Mouse (Mus musculus) embryonic facial prominence, embryonic 10.5 days (tissue): ENCODE measurements around the gene Slc7a7. TPM values are rescaled to one million over a fixed set of nuclear protein-coding genes. Genes with fewer than 3 reads are reported as not detected.
A peak's percentile ranks its signal among the peaks of the same experiment; 100 is the strongest.
"Not testable (repeated sequence)": the region's sequence is repeated elsewhere in the genome, so short reads cannot be mapped to it uniquely, and the experiment has no call there.

Source experiments
- DNase-seq: peaks from one replicate; pipeline ENCODE4 v3.0.0-alpha.2; 2017; ENCODE audit warnings: low spot score
- H3K27ac ChIP-seq: fragments of 300-500 bp; sonication (generic); replicated peaks from 2 replicates; pipeline ENCODE4 v1.5.1; 2016; ENCODE audit warnings: mild to moderate bottlenecking
- H3K27me3 ChIP-seq: fragments of 300-500 bp; sonication (generic); replicated peaks from 2 replicates; pipeline ENCODE4 v1.6.1; 2016; ENCODE audit warnings: low read depth, mild to moderate bottlenecking; ENCODE audit not compliant: poor library complexity, severe bottlenecking
- H3K36me3 ChIP-seq: fragments of 300-500 bp; sonication (generic); replicated peaks from 2 replicates; pipeline ENCODE4 v1.6.1; 2016; ENCODE audit warnings: mild to moderate bottlenecking, moderate library complexity
- H3K4me1 ChIP-seq: fragments of 300-500 bp; sonication (generic); 2 replicates; pipeline ENCODE4 v1.6.1; 2016
- H3K4me3 ChIP-seq: fragments of 300-500 bp; sonication (generic); 2 replicates; pipeline ENCODE4 v1.5.1; 2016; ENCODE audit warnings: mild to moderate bottlenecking, moderate library complexity
- H3K9me3 ChIP-seq: fragments of 300-500 bp; sonication (generic); 2 replicates; pipeline ENCODE4 v1.6.1; 2016; ENCODE audit warnings: mild to moderate bottlenecking
- WGBS: fragments of 180-500 bp; shearing (Covaris S2); methylation state at CpG from one replicate; pipeline ENCODE4 v1.1.7; 2016; 5-methylcytosine and 5-hydroxymethylcytosine counted together
- polyA plus RNA-seq: library from polyadenylated mRNA; unstranded; fragments of >200 nt; fragmentation: Nextera tagmentation; extraction: Ambion mirVana; gene quantifications from 2 replicates; pipeline ENCODE4 v1.2.1, GENCODE M21; 2016

Gene Slc7a7
- polyA plus RNA-seq, 1 experiment from 2014 or later, result 3.6 TPM

DNA sequence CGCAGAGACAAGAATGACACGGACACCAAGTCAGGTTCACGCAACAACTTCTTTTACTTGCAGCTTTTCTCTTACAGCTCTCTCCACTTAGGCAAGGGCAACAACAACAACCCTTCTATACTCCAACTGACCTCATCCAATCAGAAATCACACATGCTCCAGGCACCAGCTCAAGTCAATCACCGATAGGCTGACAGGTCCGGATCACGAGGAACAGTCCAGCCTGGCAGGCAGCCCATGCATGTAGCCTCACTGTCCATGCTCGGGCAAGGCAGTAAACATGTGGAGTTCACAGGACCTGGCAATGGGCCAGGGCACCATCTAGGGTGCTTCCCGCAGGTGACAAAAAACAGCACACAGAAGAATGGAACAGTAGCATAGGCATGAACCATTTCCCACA, 65.3 kb downstream of the Slc7a7 start:
- H3K9me3 ChIP-seq, result peaks cover 7% of the 10 kb centered on the region
- H3K4me3 ChIP-seq, result no peak overlapping the region
- no peaks in the 10 kb centered on the region for H3K27me3 ChIP-seq
- no peaks in the 10 kb centered on the region for H3K36me3 ChIP-seq
- WGBS, result 91% methylated on average over 8 of the region's 8 CpGs
- H3K27ac ChIP-seq, result no peak overlapping the region
- H3K4me1 ChIP-seq, result no peaks in the 10 kb centered on the region
- DNase-seq, result no peak

DNA sequence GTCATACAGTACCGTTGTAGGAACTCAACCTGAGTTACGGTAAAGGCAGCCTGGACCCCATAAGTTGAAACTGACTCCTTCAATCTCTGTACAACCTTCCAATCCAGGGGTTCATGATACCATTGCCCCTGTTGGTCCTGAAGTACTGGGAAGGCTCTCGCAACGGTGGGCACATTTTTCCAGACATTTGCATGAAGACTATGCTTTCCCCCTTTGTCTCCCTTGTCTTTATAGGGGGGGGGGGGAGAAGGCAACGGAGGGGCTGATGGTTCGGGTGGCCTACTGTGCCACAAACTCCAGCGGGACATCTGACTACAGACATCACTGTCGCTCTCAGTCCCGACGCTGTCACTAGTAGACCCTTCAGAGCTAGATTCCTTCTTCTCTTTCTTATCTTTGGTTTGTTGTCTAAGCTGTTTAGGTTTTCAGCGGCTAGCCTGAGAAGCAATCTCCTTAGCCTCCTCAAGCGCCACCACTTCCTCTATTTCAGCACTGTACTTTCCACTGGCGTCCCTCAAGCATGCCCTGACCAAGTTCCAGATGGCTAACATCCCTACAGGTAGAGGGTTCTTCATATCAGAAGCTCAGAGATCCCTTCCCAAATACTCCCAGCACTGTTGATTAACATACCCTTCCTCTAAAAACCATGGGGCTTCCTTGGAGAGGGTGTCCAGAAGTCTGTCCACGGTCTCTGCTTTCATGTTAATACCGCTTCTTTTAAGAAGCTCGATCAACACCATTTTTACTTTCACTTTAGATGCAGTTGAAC, 66.6 kb downstream of the Slc7a7 start:
- H3K9me3 ChIP-seq, H3K27me3 ChIP-seq, H3K4me3 ChIP-seq, H3K4me1 ChIP-seq, H3K36me3 ChIP-seq, DNase-seq, H3K27ac ChIP-seq: not testable (repeated sequence)
- 91% methylated on average over 16 of the region's 16 CpGs for WGBS

DNA sequence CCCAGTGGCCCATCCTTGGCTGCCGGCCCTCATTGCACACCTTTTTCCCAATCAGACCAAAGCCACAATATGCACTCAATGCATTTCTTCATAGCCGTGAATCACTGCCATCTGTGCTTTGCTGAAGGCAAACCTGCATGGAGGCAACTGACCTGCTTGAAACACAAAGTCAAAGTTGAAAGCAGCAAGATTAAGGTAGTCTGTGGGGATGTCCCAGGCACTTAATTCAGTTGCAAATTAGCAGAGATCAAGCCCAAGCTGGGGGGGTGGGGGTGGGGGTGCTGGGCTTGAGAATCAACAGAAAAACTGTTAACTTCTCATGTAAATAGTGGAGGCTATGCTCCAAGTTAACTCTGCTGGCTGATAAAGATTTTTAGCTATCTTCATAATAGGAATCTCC, 75.8 kb downstream of the Slc7a7 start:
- H3K36me3 ChIP-seq, H3K27me3 ChIP-seq, H3K9me3 ChIP-seq, H3K4me3 ChIP-seq, H3K4me1 ChIP-seq, H3K27ac ChIP-seq, DNase-seq: not testable (repeated sequence)
- 40% methylated on average over 2 of the region's 2 CpGs for WGBS

DNA sequence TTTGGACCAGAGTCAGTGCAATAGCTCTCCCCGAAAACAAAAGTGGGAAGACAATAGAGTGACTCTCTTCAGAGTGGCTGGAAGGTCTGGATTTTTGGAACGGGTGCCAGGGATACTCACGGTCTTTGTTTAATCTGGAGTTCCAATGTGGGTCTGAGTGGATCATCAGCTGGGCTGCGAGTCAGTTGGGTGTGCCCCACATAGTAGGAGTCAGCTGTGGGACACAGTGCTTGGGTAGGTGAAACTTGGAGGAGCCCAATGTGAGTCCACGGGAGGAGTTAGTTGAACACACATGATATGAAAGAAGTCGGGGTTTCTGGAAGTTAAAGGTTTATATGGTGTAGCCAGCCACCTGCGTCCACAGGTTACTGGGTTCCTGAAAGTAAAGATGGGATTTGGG, 76.7 kb downstream of the Slc7a7 start:
- Histone ChIP-seq H3K4me1 (no peaks in the 10 kb centered on the region; the same call in 1 of the 2 replicates), H3K27ac (no peak overlapping the region), H3K36me3 (no peaks in the 10 kb centered on the region), H3K9me3 (peaks cover 3% of the 10 kb centered on the region; the same call in 1 of the 2 replicates), H3K4me3 (no peak overlapping the region), H3K27me3 (no peaks in the 10 kb centered on the region)
- no peak for DNase-seq
- 61% methylated on average over 7 of the region's 7 CpGs for WGBS

DNA sequence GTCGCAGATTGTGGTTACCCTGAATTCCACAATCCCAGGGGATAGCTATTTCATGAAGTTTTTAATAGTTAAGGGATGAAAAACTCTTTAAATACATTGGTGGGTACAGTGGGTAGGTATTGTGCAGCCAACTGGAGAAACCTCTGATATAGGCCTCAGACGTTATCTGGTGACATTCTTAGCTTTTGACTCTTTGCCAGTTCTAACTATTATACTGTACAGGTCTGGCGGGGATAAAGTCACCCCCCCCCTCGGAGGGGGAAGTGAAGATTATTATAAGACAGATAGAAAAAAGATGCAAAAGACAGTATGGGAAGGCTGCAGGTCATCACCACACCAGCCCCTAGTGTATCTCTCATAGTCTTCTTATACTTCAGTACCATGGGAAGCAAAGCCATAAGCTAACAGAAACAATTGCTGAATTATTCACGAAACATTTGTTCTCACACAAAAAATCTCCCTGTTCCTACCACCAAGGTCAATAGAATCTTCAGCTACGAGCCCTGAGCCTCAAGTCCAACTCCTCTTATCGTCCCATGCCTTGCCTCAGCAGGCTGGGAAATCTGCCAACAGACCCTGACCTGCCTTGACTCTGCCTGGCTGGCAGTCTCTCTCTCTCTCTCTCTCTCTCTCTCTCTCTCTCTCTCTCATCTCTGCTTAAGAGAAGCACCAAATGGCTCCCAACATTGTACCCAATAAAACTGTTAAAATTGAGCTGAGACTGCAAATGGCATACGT, 84.0 kb downstream of the Slc7a7 start:
- Histone ChIP-seq H3K27me3 (no peaks in the 10 kb centered on the region), H3K36me3 (no peaks in the 10 kb centered on the region), H3K4me1 (no peaks in the 10 kb centered on the region; the same call in 1 of the 2 replicates), H3K27ac (no peak overlapping the region), H3K4me3 (no peak overlapping the region), H3K9me3 (no peaks in the 10 kb centered on the region)
- 86% methylated on average over 8 of the region's 8 CpGs for WGBS
- no peak for DNase-seq

DNA sequence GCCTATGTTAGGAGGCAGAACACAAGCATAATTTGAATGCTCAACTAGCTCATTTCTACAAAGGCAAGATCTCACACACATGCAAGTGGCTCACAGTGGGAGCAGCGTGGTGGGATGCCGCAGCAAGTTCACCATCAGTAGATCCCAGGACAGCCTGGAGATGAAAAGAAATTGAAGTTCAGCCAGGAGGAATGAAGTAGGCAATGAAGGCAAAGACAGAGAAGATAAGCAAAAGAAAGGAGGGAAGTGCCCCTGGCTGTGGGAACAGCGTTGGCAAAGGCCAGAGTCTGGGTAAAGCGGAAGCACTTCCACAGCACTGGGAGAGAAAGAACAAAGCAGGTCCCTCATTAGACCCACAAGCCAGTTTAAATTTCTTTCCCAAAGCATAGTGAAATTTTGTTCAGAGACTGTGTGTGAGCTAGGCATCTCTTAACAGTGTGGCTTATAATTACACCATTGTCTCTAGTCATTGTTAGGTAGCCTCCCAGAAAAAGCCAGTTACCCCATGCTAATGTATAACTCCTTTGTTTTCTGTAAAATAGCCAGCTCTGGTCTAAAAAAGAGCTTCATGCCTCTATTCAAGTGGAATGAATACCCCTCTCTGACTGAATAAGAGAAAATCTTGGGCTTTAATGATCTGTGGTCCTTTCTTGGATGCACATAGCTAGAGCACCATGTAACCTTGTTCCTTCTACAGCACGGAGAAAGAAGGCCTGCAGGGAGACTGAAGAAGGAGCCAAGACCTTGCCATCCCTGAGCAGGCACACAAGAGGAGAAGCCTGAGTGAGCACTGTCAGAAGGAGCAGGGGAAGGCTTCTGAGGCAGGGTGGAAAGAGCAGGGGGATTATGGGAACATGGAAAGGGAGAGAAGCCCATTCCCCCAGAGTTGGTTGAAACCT, 85.2 kb downstream of the Slc7a7 start:
- DNase-seq, result no peak
- WGBS, result 52% methylated on average over 5 of the region's 5 CpGs
- no peaks in the 10 kb centered on the region; the same call in 1 of the 2 replicates for H3K4me1 ChIP-seq
- H3K4me3 ChIP-seq, result no peak overlapping the region
- H3K27ac ChIP-seq, result peak overlapping the region; percentile 49
- H3K9me3 ChIP-seq, result no peaks in the 10 kb centered on the region
- no peaks in the 10 kb centered on the region for H3K36me3 ChIP-seq
- H3K27me3 ChIP-seq, result no peaks in the 10 kb centered on the region

DNA sequence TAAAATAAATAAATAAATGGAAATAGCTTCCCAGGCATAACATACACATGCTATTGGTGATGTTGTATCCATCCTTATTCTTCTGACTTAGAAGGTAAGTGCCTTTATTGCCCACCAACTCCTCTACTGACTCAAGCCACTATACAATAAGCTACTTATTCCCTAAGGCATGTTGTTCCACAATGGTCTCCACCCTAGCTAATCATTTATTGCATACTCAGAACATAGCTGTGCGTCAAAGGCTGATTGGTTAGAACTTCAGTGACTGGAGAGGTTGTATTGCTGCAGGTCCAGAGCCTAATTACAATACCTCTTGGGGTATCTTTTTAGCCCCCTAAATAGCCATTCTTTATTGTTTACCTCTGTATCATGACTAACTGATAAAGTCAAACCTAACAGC, 86.4 kb downstream of the Slc7a7 start:
- 89% methylated on average over 1 of the region's 1 CpGs for WGBS
- no peak overlapping the region for H3K4me3 ChIP-seq
- no peak overlapping the region for H3K27ac ChIP-seq
- no peaks in the 10 kb centered on the region for H3K9me3 ChIP-seq
- H3K4me1 ChIP-seq, result no peaks in the 10 kb centered on the region; the same call in 1 of the 2 replicates
- no peak for DNase-seq
- no peaks in the 10 kb centered on the region for H3K36me3 ChIP-seq
- no peaks in the 10 kb centered on the region for H3K27me3 ChIP-seq

DNA sequence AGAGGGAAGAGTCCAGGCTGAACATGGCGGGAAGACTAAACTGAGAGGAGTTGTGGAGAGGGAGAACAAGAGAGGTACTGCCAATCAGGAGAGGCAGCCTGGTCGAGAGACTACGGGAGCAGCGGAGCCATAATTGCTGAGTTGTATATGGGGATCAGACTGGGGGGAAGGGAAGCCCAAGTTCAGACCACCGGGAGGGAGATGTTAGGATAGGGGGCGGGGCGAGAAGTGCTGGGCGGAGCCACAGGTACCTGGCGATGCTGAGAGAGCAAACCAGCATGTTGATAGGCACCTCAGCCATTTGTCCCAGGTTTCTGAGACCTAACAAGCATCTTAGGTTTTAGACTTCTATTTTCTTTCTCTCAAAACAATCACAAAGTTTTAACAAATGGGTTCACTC, 88.4 kb downstream of the Slc7a7 start:
- no peaks in the 10 kb centered on the region for H3K36me3 ChIP-seq
- no peaks in the 10 kb centered on the region for H3K9me3 ChIP-seq
- H3K4me3 ChIP-seq, result no peak overlapping the region
- H3K4me1 ChIP-seq, result no peaks in the 10 kb centered on the region
- H3K27me3 ChIP-seq, result no peaks in the 10 kb centered on the region
- H3K27ac ChIP-seq, result no peak overlapping the region
- 54% methylated on average over 9 of the region's 9 CpGs for WGBS
- DNase-seq, result no peak

DNA sequence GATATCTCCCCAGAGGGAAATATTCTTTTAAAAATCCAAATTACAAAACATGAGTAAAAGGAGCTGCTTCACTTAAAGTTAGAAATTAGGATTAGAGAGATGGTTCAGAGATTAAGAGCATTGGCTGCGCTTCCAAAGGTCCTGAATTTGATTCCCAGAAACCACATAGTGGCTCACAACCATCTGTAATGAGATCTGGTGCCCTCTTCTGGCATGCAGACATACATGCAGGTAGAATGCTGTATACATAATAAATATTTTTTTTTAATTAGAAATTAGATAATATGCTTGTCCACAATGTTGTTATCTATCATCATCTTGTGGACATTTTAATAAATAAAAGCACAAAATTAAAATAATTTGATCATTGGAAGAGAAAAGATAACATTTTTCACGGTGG, 89.0 kb downstream of the Slc7a7 start:
- no peaks in the 10 kb centered on the region for H3K4me1 ChIP-seq
- H3K4me3 ChIP-seq, result no peak overlapping the region
- 86% methylated on average over 2 of the region's 2 CpGs for WGBS
- no peak overlapping the region for H3K27ac ChIP-seq
- no peaks in the 10 kb centered on the region for H3K27me3 ChIP-seq
- no peak for DNase-seq
- H3K9me3 ChIP-seq, result no peaks in the 10 kb centered on the region
- no peaks in the 10 kb centered on the region for H3K36me3 ChIP-seq

DNA sequence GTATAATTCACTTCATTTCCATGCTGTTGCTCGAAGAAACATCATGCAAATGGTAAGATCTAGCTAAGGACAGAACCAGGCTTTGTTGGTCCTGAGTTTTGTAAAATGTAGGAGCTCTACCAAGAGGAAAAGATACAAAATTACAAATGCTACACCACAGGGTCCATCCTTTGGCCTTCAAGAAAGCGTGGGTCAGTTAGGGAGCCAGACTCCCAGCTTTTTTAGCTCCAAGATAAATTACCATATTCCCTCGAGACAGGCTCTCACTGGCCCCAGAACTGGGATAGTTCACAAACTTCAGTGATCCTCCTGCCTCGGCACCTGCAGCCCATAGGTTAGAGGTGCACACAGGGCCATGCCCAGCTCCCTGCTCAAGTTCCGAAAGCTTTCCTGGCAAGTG, 93.1 kb downstream of the Slc7a7 start:
- WGBS, result 80% methylated on average over 5 of the region's 5 CpGs
- H3K4me3 ChIP-seq, result no peak overlapping the region
- no peak overlapping the region for H3K27ac ChIP-seq
- no peaks in the 10 kb centered on the region for H3K36me3 ChIP-seq
- H3K27me3 ChIP-seq, result no peaks in the 10 kb centered on the region
- no peaks in the 10 kb centered on the region for H3K4me1 ChIP-seq
- no peak for DNase-seq
- H3K9me3 ChIP-seq, result no peaks in the 10 kb centered on the region; the same call in 1 of the 2 replicates

DNA sequence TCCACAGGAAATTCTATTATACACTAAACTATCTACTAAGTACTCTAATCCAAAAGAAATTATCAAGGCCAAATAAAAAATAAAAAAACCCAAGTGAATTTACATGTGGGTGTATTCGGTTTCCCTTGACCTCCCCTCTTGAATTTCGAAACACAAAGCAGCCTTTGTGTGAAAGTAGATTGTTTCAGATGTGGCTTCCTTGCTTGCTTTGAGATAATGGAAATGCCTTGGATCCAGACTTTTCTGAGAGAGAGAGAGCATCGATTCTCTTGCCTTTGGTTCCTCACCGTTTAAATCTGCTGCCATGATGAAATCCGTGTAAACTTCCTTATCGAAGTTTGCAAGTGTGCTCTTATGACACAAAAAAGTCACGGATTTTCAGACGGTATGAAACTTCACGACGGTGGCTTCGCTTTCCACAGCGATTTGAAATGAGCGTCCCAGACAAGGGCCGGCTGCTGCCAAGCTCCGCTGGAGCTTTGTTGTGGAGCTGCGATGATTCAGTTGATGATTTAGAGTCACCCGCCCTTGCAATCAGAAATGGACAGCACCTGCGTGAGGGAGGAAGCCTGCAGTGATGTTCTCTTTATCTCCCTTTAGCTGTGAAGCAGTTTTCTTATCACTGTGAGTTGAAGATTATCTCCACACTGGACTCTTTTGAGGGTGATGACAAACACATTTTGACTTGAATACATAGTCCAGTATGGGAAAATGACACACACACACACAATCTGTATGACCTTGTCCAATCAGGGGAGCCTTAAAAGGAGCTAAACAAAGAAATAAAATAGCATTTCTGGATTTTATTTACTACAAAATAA, 95.8 kb downstream of the Slc7a7 start:
- 75% methylated on average over 18 of the region's 18 CpGs for WGBS

More for the DNA sequence above, 95.8 kb downstream of the Slc7a7 start:
- DNase-seq, result no peak
- H3K9me3 ChIP-seq, result no peaks in the 10 kb centered on the region; the same call in 1 of the 2 replicates
- no peaks in the 10 kb centered on the region for H3K4me1 ChIP-seq
- no peaks in the 10 kb centered on the region for H3K36me3 ChIP-seq
- H3K4me3 ChIP-seq, result no peak overlapping the region
- H3K27me3 ChIP-seq, result no peaks in the 10 kb centered on the region
- H3K27ac ChIP-seq, result no peak overlapping the region
